Mouse (Mus musculus) duodenum, adult 2 months (tissue): ENCODE measurements around the gene Eya4. TPM values are rescaled to one million over a fixed set of nuclear protein-coding genes. Genes with fewer than 3 reads are reported as not detected.

Experiments
- polyA plus RNA-seq: library from polyadenylated mRNA; depleted of rRNA; stranded (reverse); fragments of >200 nt; gene quantifications from 2 replicates; pipeline ENCODE4 v1.2.3, GENCODE M21; 2012; ENCODE audit warnings: low replicate concordance; rRNA removed

Gene Eya4
- polyA plus RNA-seq: not detected in 2 replicates

DNA sequence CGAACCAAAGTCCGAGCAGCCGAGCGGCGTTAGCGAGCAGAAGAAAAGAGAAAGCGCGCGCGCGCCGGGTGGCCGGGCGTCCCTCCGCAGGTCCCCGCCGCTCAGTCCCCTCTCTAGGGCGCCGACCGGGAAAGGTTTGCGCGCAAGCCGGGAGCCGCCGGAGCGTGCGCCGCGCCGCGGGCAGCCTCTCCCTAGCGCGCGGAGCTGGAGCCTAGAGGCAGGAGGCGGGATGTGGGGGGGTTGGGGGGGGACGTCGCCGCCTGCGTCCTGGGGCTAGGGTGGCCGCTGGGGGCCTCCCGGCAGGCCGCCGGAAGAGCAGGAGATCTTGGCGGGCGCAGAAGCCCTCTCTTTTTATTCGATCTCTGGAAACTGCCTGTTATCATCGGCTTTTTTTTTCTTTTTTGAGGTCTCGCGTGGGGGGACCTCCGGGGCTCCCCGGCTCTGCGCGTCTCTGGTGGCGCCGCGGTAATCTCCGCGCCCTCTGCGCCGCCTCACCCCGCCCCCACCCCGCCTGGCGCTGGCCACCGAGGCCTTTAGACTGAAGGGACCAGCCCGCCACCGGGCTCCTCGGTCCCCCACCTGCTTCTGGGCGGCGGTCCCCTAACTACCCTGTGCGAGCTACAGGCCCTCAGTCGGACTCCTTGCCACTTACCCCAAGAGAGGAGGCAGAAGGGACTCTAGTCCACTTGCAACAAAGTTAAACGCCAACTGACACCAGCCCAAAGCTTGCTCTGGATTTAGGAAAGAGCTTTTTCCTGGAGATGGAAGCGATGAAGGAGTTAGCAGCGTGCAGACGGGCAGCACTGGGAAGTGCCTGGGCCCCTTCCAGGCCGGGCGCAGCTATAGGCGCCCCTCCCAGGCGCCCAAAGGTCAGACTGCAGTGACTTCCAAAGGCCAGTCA, at the start of gene Eya4:
Gene Eya4, minus strand, starts transcription at position 776 of the 901 bp plus-strand sequence.

